Mouse (Mus musculus) adipocyte (in vitro differentiated cells): ENCODE data around the gene Ssu2.

Experiments used
- DNase-seq: peaks from one replicate; pipeline ENCODE4 v3.0.0-alpha.2; 2016; ENCODE audit warnings: low spot score

Gene Ssu2

DNA sequence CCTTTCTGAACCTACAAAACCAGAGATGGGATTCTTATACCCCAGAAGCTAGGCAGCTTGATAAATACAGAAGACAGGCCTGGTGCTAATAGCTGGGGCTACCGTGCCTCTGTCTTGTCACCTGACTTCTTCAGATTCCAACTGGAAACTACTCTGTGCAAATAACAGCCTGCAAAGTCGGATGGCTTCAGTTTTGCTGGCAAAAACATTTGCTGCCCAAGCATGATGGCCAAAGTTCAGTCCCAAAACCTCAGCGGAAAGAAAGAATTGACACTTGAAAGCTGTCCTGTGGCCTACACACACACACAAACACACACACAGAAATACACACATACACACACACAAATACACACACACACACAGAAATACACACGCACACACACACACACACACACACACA lies 48.8 kb downstream of the Ssu2 start:
- DNase-seq = peak; percentile 34

DNA sequence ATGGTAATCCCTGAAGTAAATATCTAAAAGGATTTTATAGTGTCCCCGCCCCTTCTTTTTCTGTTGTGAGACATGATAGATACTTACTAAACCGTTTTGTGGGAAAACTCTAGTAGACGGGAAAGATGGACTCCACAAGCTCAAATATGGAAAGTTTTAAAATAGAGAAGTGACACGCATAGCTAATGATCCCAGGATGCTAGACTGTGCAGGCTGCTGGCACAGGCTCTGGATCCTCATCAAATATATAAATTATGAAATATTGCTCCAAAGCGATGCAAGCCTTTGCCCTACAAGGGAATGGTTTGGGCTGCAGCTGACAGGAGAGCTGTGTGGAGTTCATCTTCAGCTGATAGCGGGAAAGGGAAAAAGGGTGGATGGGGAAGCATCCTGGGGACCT lies 50.2 kb downstream of the Ssu2 start:
- no peak for DNase-seq

DNA sequence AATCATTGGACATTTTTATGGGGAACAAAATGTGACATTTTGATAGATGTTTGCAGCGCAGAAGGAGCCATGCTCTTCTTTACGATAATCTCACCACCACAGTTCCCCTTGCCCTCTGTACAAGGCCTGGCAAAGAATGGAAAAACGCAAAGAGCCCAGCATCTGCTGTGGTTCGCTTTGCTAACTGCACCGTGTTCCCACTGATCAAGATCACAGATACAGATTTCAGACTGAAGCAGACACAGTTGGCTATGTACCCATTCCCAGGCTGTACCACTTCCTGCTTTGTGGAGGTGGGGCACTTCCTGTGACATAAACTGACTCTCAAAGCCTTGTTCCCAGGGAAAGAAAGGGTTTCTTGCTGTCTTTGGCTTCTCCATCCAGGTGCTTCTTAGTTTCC lies 53.9 kb downstream of the Ssu2 start:
- no peak for DNase-seq

DNA sequence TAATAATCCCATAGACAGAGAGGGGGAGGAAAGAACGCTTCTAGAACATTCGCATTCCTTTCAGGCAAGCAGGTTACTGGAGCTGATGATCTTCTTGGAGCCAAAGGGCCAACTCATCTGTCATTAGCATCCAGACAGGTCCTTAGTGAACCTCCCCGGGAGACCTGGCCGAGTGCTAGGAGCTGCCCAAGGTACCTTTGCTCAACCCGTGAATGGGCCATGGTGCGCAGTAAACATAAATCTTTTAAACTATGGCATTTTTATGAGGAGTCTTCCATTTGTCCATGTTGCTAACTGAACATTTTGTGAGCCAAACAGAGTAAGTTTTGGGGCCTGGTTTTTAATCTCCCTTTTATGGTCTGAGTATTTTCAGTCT lies 56.6 kb downstream of the Ssu2 start:
- DNase-seq = no peak

DNA sequence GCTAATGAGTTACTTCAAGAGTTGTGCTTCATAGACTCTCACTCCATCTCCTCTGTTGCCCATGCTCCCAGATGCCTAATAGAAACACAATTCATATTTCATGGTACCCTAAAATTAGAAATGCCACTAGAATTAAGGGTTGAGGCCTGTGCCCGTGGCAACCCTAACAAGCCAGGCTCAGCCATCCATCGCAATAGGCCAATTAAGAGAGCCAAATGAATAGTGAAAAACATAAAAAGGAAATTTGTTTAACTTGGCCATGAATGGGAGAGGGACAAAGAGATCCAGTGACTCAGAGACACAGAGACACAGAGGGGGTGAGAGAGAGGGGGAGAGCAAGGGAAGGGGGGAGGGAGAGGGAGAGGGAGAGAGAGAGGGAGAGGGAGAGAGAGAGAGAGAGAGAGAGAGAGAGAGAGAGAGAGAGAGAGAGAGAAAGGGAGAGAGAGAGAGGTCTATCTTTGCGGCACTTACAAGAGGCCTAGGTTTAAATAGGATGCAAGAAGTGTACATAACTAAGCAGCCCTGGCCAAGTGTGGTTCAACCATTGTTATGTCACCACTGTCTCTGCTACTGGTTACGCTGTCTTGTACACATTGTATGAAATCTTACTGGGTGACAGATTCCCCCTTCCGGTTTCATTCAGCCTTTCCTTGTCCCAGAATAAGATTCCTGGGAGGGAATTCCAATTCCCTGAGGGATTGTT lies 57.2 kb downstream of the Ssu2 start:
- DNase-seq = no peak

DNA sequence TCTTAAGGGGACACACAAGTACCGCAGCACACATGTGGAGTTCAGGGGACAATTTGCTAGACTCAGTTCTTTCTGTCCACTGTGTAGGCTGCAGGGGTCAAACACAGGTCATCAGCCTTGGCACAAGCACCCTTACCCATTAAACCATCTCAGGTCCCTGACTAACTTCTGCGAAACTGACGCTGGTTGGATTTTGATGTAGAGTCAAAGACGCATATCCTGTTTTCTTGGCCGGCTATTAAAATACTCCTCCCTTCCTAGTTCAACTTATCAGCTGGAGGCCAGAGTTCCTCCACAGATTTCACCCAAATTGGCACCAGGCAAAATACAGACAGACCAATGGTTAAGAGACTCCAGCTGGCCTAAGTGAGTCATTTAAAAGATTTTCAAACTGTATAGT lies 60.0 kb downstream of the Ssu2 start:
- DNase-seq = no peak

DNA sequence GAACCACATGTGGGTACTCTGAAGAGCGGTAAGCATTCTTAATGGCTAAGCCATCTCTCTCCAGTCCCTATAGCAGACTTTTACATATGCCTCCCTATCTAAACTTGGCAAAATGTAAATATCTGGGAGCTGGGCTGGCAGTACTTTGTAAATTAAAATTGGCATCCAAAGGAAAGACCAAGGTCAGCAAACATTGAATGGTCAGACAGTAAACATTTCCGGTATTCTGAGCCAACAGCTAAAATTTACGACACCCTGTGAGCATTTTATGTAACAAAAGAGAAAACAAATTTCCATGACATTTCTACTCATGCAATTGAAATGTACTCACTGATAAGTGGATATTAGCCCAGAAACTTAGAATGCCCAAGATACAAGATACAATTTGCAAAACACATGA lies 62.6 kb downstream of the Ssu2 start:
- DNase-seq = no peak

DNA sequence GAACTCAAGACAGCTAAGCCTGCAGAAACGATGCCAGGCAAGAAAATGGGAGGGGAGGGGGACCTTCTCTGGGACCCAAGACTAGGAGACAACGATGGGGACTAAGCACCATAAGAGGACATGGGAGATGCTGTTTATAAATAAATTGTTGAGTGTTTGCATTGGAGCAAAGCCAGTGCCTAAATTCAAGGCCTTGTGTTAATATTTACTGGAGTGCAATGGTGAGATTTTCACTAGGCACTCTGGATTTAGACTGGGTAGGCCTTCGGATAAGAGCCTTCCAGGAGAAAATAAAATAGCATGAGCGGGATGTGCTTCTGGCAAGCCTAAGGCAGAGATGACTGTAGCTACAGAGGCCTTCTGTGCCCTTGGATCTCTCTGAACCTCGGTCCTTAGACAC lies 64.9 kb downstream of the Ssu2 start:
- no peak for DNase-seq

DNA sequence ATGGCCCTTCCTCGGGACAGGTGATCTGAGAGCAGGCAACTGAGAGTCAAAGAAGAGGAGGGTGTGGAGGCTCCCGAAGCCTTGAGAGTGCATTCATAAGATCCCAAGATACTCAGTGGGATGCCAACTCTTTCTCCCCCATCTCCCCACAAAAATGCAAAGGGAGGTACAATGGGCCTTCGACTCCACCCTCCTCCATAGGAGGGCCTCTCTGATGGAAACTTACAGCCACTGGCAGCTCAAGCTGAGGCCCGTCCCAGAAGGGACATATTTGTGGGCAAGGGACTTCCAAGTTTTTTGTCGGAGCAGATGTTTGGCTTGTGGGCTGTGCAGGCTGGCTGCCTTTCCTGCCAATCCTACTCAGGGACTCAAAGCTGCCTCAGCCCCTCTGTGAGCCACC lies 67.1 kb downstream of the Ssu2 start:
- peak; percentile 13 for DNase-seq

DNA sequence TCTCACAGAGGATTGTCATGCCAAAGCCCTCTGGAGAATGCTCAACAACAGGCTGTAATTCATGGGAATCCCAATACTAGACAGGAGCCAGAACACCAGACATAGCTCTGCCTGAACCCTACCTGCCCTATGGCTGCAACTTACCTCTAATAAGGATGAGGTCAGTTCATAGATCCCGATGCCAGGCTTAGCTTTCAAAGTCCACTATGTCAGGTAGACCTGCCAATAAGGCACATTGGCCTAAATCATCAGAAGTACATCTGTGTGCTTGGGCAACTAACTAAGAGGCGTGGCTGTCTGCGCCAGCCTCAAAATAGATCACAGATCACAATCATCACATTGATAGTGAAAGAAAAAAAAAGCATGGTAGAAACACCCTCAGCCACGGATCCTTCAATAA lies 68.4 kb downstream of the Ssu2 start:
- DNase-seq = no peak

DNA sequence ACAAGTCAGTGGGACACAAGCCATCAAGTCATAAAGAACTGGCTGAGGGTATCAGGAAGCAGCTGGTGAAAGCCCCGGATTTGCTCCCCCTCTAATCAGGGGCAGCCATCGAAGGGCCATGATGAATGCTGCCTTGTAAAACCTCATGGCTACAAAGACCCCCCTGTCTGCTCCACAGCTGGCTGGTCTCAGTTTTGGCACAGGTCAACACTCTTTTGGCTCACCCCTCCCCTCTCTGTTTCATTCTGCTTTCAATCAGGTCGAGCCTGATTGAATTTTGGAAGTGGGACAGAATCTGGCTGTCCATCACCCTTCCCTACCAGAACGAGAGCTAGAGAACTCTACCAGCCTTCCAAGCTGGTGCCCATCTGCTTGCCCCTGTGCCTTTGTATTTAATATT lies 76.4 kb downstream of the Ssu2 start:
- no peak for DNase-seq

DNA sequence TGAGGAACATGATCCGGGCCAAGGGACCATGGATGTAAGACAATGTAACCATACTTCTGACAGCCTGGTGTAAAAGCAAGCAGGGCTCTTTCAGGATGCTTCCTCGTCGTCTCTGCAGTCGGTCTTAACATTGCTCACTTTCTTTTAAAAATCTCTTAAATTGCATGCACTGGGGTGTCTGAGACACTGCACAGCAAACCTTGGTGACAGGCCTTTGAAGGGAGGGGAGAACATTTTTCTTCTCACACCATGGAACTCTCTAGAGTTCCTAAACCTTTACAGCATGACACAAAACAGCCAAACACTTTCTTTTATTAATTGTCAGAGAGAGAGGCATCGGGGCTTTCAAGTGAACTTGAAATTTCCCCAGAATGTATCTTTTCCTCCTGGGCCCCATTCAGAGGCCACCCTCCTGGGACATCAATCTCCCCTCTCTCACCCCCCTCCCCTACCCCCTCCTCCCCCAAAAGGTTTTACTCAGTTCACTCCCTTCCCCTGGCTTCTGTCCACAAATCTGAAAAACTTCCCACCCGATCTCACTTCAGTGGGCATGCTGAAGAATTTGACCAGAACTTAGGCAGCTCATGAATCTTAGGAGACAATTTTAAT lies 78.4 kb downstream of the Ssu2 start:
- no peak for DNase-seq
